Mouse (Mus musculus) CH12.LX (cell line): ENCODE results near the gene Mamdc2. TPM values are rescaled to one million over a fixed set of nuclear protein-coding genes. Genes with fewer than 3 reads are reported as not detected.

ENCODE experiments used
- DNase-seq: peaks from one replicate; pipeline ENCODE4 v3.0.0-alpha.2; 2013; ENCODE audit errors: extremely low read depth
- H3K27ac ChIP-seq: 2 replicates; pipeline ENCODE4 v1.5.1; 2012; ENCODE audit warnings: low read depth, mild to moderate bottlenecking, control low read depth, moderate library complexity; ENCODE audit not compliant: insufficient read depth
- H3K27me3 ChIP-seq: replicated peaks from 2 replicates; pipeline ENCODE3; 2012; ENCODE audit warnings: inconsistent platforms
- H3K36me3 ChIP-seq, 2 experiments: replicated peaks in 1 of 2; 2 replicates each; pipeline versions ENCODE3 to v1.6.1; 2012; ENCODE audit warnings: inconsistent platforms in 1 of 2, low read length in 1 of 2, mild to moderate bottlenecking in 1 of 2, mixed read lengths in 1 of 2, moderate library complexity in 1 of 2; ENCODE audit not compliant: control insufficient read depth in 1 of 2, insufficient read depth in 1 of 2
- H3K4me1 ChIP-seq, 2 experiments: 2 replicates each; pipeline ENCODE4 v1.6.1; 2012; ENCODE audit warnings: inconsistent platforms in 1 of 2, moderate library complexity in 1 of 2; ENCODE audit not compliant: insufficient read depth in 2 of 2, control insufficient read depth in 1 of 2
- H3K4me2 ChIP-seq: 2 replicates; pipeline ENCODE4 v1.6.1; 2012; ENCODE audit warnings: low read depth, mild to moderate bottlenecking, control low read depth; ENCODE audit not compliant: poor library complexity, insufficient read depth, severe bottlenecking
- H3K4me3 ChIP-seq, 3 experiments: fragments of 150-350 bp in 1 of 3; sonication (generic) in 1 of 3; replicated peaks in 1 of 3; 2 replicates each; pipeline versions ENCODE3 to v1.5.1; 2011 to 2012; ENCODE audit warnings: low read depth in 2 of 3, low read length in 2 of 3, mild to moderate bottlenecking in 2 of 3, moderate library complexity in 2 of 3, control low read depth in 1 of 3, improper control_type of control experiment in 1 of 3, inconsistent platforms in 1 of 3, mixed read lengths in 1 of 3; ENCODE audit not compliant: poor library complexity in 1 of 3
- H3K79me2 ChIP-seq: replicated peaks from 2 replicates; pipeline ENCODE4 v1.6.1; 2012; ENCODE audit warnings: mild to moderate bottlenecking, moderate library complexity; ENCODE audit not compliant: control insufficient read depth, poor library complexity, insufficient read depth, severe bottlenecking; ENCODE audit errors: extremely low read depth
- H3K9ac ChIP-seq: 2 replicates; pipeline ENCODE4 v1.6.1; 2012; ENCODE audit warnings: low read depth, mild to moderate bottlenecking, control low read depth, moderate library complexity; ENCODE audit not compliant: insufficient read depth
- H3K9me3 ChIP-seq: replicated peaks from 2 replicates; pipeline ENCODE3; 2012; ENCODE audit warnings: low read length, inconsistent platforms, mixed read lengths
- BHLHE40 ChIP-seq: IDR thresholded peaks from 2 replicates; pipeline ENCODE4 v1.6.1; 2011; ENCODE audit warnings: mild to moderate bottlenecking, low read depth, low read length, improper control_type of control experiment
- CHD1 ChIP-seq: IDR thresholded peaks from 2 replicates; pipeline ENCODE4 v1.6.1; 2012; ENCODE audit warnings: low read depth, low read length, improper control_type of control experiment, inconsistent platforms
- CHD2 ChIP-seq: IDR thresholded peaks from 2 replicates; pipeline ENCODE4 v1.6.1; 2011; ENCODE audit warnings: low read length, improper control_type of control experiment
- EP300 ChIP-seq: IDR thresholded peaks from 2 replicates; pipeline ENCODE4 v1.6.1; 2011; ENCODE audit warnings: low read length, improper control_type of control experiment
- ETS1 ChIP-seq: conservative IDR thresholded peaks from 2 replicates; pipeline ENCODE4 v1.6.1; 2012; ENCODE audit warnings: low read depth, mild to moderate bottlenecking, inconsistent platforms, low read length, improper control_type of control experiment, moderate library complexity
- GABPA ChIP-seq: IDR thresholded peaks from 2 replicates; pipeline ENCODE4 v1.6.1; 2012; ENCODE audit warnings: low read depth, low read length, improper control_type of control experiment, inconsistent platforms; ENCODE audit not compliant: insufficient replicate concordance
- IRF4 ChIP-seq: IDR thresholded peaks from 2 replicates; pipeline ENCODE4 v1.6.1; 2014; ENCODE audit warnings: low read depth, mild to moderate bottlenecking, inconsistent platforms, low read length, improper control_type of control experiment
- JUN ChIP-seq: IDR thresholded peaks from 2 replicates; pipeline ENCODE4 v1.6.1; 2011; ENCODE audit warnings: low read depth, mild to moderate bottlenecking, low read length, improper control_type of control experiment, moderate library complexity; ENCODE audit not compliant: insufficient read depth
- JUND ChIP-seq: conservative IDR thresholded peaks from 2 replicates; pipeline ENCODE4 v1.6.1; 2011; ENCODE audit warnings: low read depth, low read length, improper control_type of control experiment
- MAFK ChIP-seq: IDR thresholded peaks from 2 replicates; pipeline ENCODE4 v1.6.1; 2011; ENCODE audit warnings: low read length, improper control_type of control experiment; ENCODE audit not compliant: insufficient replicate concordance
- MYC ChIP-seq: IDR thresholded peaks from 2 replicates; pipeline ENCODE4 v1.6.1; 2011; ENCODE audit warnings: low read depth, mild to moderate bottlenecking, improper control_type of control experiment, low read length
- NRF1 ChIP-seq: IDR thresholded peaks from 2 replicates; pipeline ENCODE4 v1.6.1; 2014; ENCODE audit warnings: low read depth, mild to moderate bottlenecking, inconsistent platforms, low read length, improper control_type of control experiment, moderate library complexity
- RAD21 ChIP-seq: IDR thresholded peaks from 2 replicates; pipeline ENCODE4 v1.6.1; 2011; ENCODE audit warnings: low read depth, mild to moderate bottlenecking, low read length, improper control_type of control experiment, moderate library complexity
- USF2 ChIP-seq: conservative IDR thresholded peaks from 2 replicates; pipeline ENCODE4 v1.6.1; 2011; ENCODE audit warnings: low read depth, low read length, improper control_type of control experiment
- ZKSCAN1 ChIP-seq: IDR thresholded peaks from 2 replicates; pipeline ENCODE4 v1.6.1; 2012; ENCODE audit warnings: low read depth, inconsistent platforms, low read length, improper control_type of control experiment, borderline replicate concordance
- dilution Hi-C: fragments of 300-500 bp; cut with MboI; formaldehyde crosslinking; loops from 2 replicates; pipeline ENCODE4 v1.14.3; 2020; ENCODE audit warnings: low sequenced_read_pairs; ENCODE audit not compliant: extremely low pct_unique_long_range_greater_than_20kb, extremely low pct_ligation_motif_present
- in situ Hi-C: fragments of 300-500 bp; cut with MboI; formaldehyde crosslinking; loops from 3 replicates; pipeline ENCODE4 v1.14.3; 2019; ENCODE audit warnings: low sequenced_read_pairs, low pct_ligation_motif_present, low pct_unique_long_range_greater_than_20kb, mixed read lengths
- polyA plus RNA-seq: library from polyadenylated mRNA; unstranded; fragments of >175 nt; gene quantifications from 2 replicates; pipeline ENCODE4 v1.2.1, GENCODE M21; 2012; ENCODE audit warnings: low read depth; ENCODE audit not compliant: insufficient read length
- total RNA-seq, 2 experiments: library from RNA; depleted of rRNA; stranded (reverse); fragments of 300-350 nt in 1 of 2; fragments of >200 nt in 1 of 2; gene quantifications; 2 replicates each; pipeline ENCODE4 v1.2.3; 2012 to 2014

Gene Mamdc2
- total and polyA plus RNA-seq, 3 experiments, result 0.08 to 0.67 (median 0.17) TPM

DNA sequence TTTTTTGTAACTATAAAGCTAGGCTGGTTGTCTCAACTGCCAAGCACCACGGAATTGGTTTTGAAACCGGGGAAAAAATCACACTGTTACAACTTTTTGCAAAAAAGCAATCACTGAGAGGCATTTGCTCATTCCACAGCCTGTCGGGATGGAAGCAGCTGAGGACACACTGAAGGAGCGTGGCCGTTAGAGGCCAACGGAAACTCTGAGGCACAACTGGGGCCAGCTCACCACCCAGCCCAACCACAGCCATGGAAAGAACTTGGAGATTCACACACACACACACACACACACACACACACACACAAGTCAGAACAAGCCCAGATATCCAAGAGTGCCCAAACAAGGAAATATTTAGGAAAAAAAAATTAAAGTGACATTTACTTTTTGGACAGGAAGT, 29.6 kb upstream of the Mamdc2 start:
- Histone ChIP-seq H3K4me2 (no peak overlapping the region), H3K36me3 (no peaks in the 10 kb centered on the region), H3K9ac (no peak overlapping the region), H3K9me3 (no peaks in the 10 kb centered on the region), H3K4me3 (no peak overlapping the region), H3K4me1 (peaks cover 2 to 35% of the 10 kb centered on the region in 2 experiments; a peak in 3 of 4 replicates), H3K27me3 (no peaks in the 10 kb centered on the region), H3K27ac (no peak overlapping the region), H3K79me2 (no peaks in the 10 kb centered on the region)
- dilution Hi-C loops, result no loop called here
- peak; percentile 77 for DNase-seq
- TF ChIP-seq BHLHE40 (peak; percentile 43), JUND (no peak), JUN (peak; percentile 58; the same call in 1 of the 2 replicates), EP300 (peak; percentile 84), USF2 (no peak), RAD21 (no peak), ETS1 (peak; percentile 65; the same call in 1 of the 2 replicates), MAFK (no peak), GABPA (no peak), MYC (peak; percentile 31; the same call in 1 of the 2 replicates), NRF1 (no peak), IRF4 (peak; percentile 45; the same call in 1 of the 2 replicates)
- in situ Hi-C loops, result no loop called here

- in situ Hi-C loops, result no loop called here
- Histone ChIP-seq H3K9me3 (no peaks in the 10 kb centered on the region), H3K4me2 (no peak overlapping the region), H3K79me2 (no peaks in the 10 kb centered on the region), H3K27ac (no peak overlapping the region), H3K27me3 (no peaks in the 10 kb centered on the region), H3K9ac (no peak overlapping the region), H3K4me3 (no peak overlapping the region), H3K36me3 (no peaks in the 10 kb centered on the region), H3K4me1 (peaks cover 4 to 12% of the 10 kb centered on the region in 2 experiments; a peak in 2 of 4 replicates)
- TF ChIP-seq CHD1 (no peak), ZKSCAN1 (no peak)
- DNase-seq, result no peak
- dilution Hi-C loops, result no loop called here
Measured at GRCm38 (mm10) chr19:23467866-23468265, 19.6 kb upstream of the Mamdc2 start.

- H3K9me3 ChIP-seq, result no peaks in the 10 kb centered on the region
- H3K4me1 ChIP-seq, result peaks cover 4 to 12% of the 10 kb centered on the region in 2 experiments; a peak in 2 of 4 replicates
- H3K79me2 ChIP-seq, result no peaks in the 10 kb centered on the region
- in situ Hi-C loops (no loop called here), dilution Hi-C loops (no loop called here)
- H3K4me2 ChIP-seq, result no peak overlapping the region; the same call in none of the 2 replicates
- H3K4me3 ChIP-seq, result no peak overlapping the region
- no peaks in the 10 kb centered on the region for H3K36me3 ChIP-seq
- H3K27me3 ChIP-seq, result no peaks in the 10 kb centered on the region
- no peak overlapping the region for H3K9ac ChIP-seq
- peak; percentile 79 for TF ChIP-seq IRF4
- peak; percentile 42; the same call in 1 of the 2 replicates for TF ChIP-seq CHD2
- peak; percentile 89 for TF ChIP-seq EP300
- peak; percentile 66 for TF ChIP-seq BHLHE40
- no peak for TF ChIP-seq USF2
- DNase-seq, result peak; percentile 55
- no peak overlapping the region for H3K27ac ChIP-seq
Measured at GRCm38 (mm10) chr19:23467011-23467410, 18.8 kb upstream of the Mamdc2 start.
